Mouse (Mus musculus): ENCODE results near the gene Rtn4. TPM values are rescaled to one million over a fixed set of nuclear protein-coding genes. Genes with fewer than 3 reads are reported as not detected.
"Not testable (repeated sequence)": the region's sequence is repeated elsewhere in the genome, so short reads cannot be mapped to it uniquely, and the experiment has no call there.

The Rtn4 gene
- polyA plus RNA-seq (2014; fragmentation: Nextera tagmentation; extraction: Ambion mirVana): 86.2 and 93.2 TPM in 2 replicates

- Histone ChIP-seq H3K9ac (ENCODE audit: low read depth, low read length) (peak within 1 kb of the TSS; percentile 98), H3K4me1 (ENCODE audit: control insufficient read depth, insufficient read depth, low read length) (peaks cover 4% of the 10 kb centered on the region; the same call in 1 of the 2 replicates), H3K4me3 (ENCODE audit: low read depth, low read length) (peak within 1 kb of the TSS; percentile 99), H3K4me2 (ENCODE audit: low read depth, low read length) (peak within 1 kb of the TSS; percentile 66), H3K9me3 (ENCODE audit: control insufficient read depth, low read length) (no peaks in the 10 kb centered on the region), H3K27ac (replicated peaks; ENCODE audit: low read depth, low read length) (peak within 1 kb of the TSS; percentile 99), H3K27me3 (replicated peaks; ENCODE audit: control insufficient read depth, insufficient read depth, low read length) (no peaks in the 10 kb centered on the region), H3K36me3 (ENCODE audit: control insufficient read depth, insufficient read depth, low read length) (0 out of 2 replicates have a peak, but pooled peaks cover 4% of the 10 kb centered on the region)
- DNase-seq (ENCODE audit: low spot score) (peak; percentile 99), ATAC-seq (ENCODE audit: low read depth) (peak; percentile 96)
- 1% methylated on average over 39 of the region's 43 CpGs for WGBS
These were observed at the start of gene Rtn4 for GRCm38 (mm10) chr11:29692683-29693272. TSS of gene Rtn4 (plus strand) at chr11:29692947.

GRCm38 (mm10) chr11:29644421-29644820 is 48.3 kb upstream of the Rtn4 start:
- Histone ChIP-seq H3K4me3 (ENCODE audit: low read depth, low read length) (no peak overlapping the region), H3K4me2 (ENCODE audit: low read depth, low read length) (no peak overlapping the region), H3K27me3 (replicated peaks; ENCODE audit: control insufficient read depth, insufficient read depth, low read length) (no peaks in the 10 kb centered on the region), H3K9ac (ENCODE audit: low read depth, low read length) (no peak overlapping the region), H3K9me3 (ENCODE audit: control insufficient read depth, low read length) (no peaks in the 10 kb centered on the region), H3K27ac (replicated peaks; ENCODE audit: low read depth, low read length) (no peak overlapping the region), H3K36me3 (ENCODE audit: control insufficient read depth, insufficient read depth, low read length) (no peaks in the 10 kb centered on the region), H3K4me1 (ENCODE audit: control insufficient read depth, insufficient read depth, low read length) (no peaks in the 10 kb centered on the region; the same call in 1 of the 2 replicates)
- ATAC-seq (ENCODE audit: low read depth): no peak
- no peak for DNase-seq (ENCODE audit: low spot score)
- 87% methylated on average over 1 of the region's 1 CpGs for WGBS

- H3K4me3 ChIP-seq (ENCODE audit: low read depth, low read length): no peak overlapping the region
- H3K9ac ChIP-seq (ENCODE audit: low read depth, low read length): no peak overlapping the region
- no peaks in the 10 kb centered on the region for H3K9me3 ChIP-seq (ENCODE audit: control insufficient read depth, low read length)
- H3K36me3 ChIP-seq (ENCODE audit: control insufficient read depth, insufficient read depth, low read length): no peaks in the 10 kb centered on the region
- ATAC-seq (ENCODE audit: low read depth): no peak
- no peak overlapping the region for H3K4me2 ChIP-seq (ENCODE audit: low read depth, low read length)
- DNase-seq (ENCODE audit: low spot score): no peak
- H3K4me1 ChIP-seq (ENCODE audit: control insufficient read depth, insufficient read depth, low read length): no peaks in the 10 kb centered on the region
- H3K27ac ChIP-seq (replicated peaks; ENCODE audit: low read depth, low read length): no peak overlapping the region
- WGBS: 71% methylated on average over 5 of the region's 5 CpGs
- H3K27me3 ChIP-seq (replicated peaks; ENCODE audit: control insufficient read depth, insufficient read depth, low read length): no peaks in the 10 kb centered on the region
These were observed 47.2 kb upstream of the Rtn4 start for GRCm38 (mm10) chr11:29645411-29646066.

- Histone ChIP-seq H3K36me3 (ENCODE audit: control insufficient read depth, insufficient read depth, low read length) (no peaks in the 10 kb centered on the region), H3K27ac (replicated peaks; ENCODE audit: low read depth, low read length) (no peak overlapping the region), H3K4me3 (ENCODE audit: low read depth, low read length) (no peak overlapping the region), H3K9me3 (ENCODE audit: control insufficient read depth, low read length) (no peaks in the 10 kb centered on the region), H3K4me2 (ENCODE audit: low read depth, low read length) (no peak overlapping the region), H3K27me3 (replicated peaks; ENCODE audit: control insufficient read depth, insufficient read depth, low read length) (no peaks in the 10 kb centered on the region), H3K9ac (ENCODE audit: low read depth, low read length) (no peak overlapping the region), H3K4me1 (ENCODE audit: control insufficient read depth, insufficient read depth, low read length) (no peaks in the 10 kb centered on the region)
- 56% methylated on average over 6 of the region's 6 CpGs for WGBS
- ATAC-seq (ENCODE audit: low read depth) (no peak), DNase-seq (ENCODE audit: low spot score) (no peak)
These were observed 45.0 kb upstream of the Rtn4 start for GRCm38 (mm10) chr11:29647568-29648319.

GRCm38 (mm10) chr11:29655381-29655780 is 37.4 kb upstream of the Rtn4 start:
- H3K9me3 ChIP-seq (ENCODE audit: control insufficient read depth, low read length); H3K4me1 ChIP-seq (ENCODE audit: control insufficient read depth, insufficient read depth, low read length); H3K9ac ChIP-seq (ENCODE audit: low read depth, low read length); H3K27me3 ChIP-seq (replicated peaks; ENCODE audit: control insufficient read depth, insufficient read depth, low read length); H3K4me2 ChIP-seq (ENCODE audit: low read depth, low read length); DNase-seq (ENCODE audit: low spot score); H3K36me3 ChIP-seq (ENCODE audit: control insufficient read depth, insufficient read depth, low read length); H3K27ac ChIP-seq (replicated peaks; ENCODE audit: low read depth, low read length); H3K4me3 ChIP-seq (ENCODE audit: low read depth, low read length); ATAC-seq (ENCODE audit: low read depth): not testable (repeated sequence)
- 94% methylated on average over 3 of the region's 3 CpGs for WGBS

GRCm38 (mm10) chr11:29660740-29661139 is 32.0 kb upstream of the Rtn4 start:
- Histone ChIP-seq H3K9ac (ENCODE audit: low read depth, low read length) (no peak overlapping the region), H3K36me3 (ENCODE audit: control insufficient read depth, insufficient read depth, low read length) (no peaks in the 10 kb centered on the region), H3K4me3 (ENCODE audit: low read depth, low read length) (no peak overlapping the region), H3K27ac (replicated peaks; ENCODE audit: low read depth, low read length) (no peak overlapping the region), H3K9me3 (ENCODE audit: control insufficient read depth, low read length) (no peaks in the 10 kb centered on the region), H3K27me3 (replicated peaks; ENCODE audit: control insufficient read depth, insufficient read depth, low read length) (no peaks in the 10 kb centered on the region), H3K4me2 (ENCODE audit: low read depth, low read length) (no peak overlapping the region), H3K4me1 (ENCODE audit: control insufficient read depth, insufficient read depth, low read length) (no peaks in the 10 kb centered on the region)
- DNase-seq (ENCODE audit: low spot score): no peak
- WGBS: 78% methylated on average over 2 of the region's 2 CpGs
- no peak for ATAC-seq (ENCODE audit: low read depth)

- no peak overlapping the region for H3K4me3 ChIP-seq (ENCODE audit: low read depth, low read length)
- H3K36me3 ChIP-seq (ENCODE audit: control insufficient read depth, insufficient read depth, low read length): no peaks in the 10 kb centered on the region
- H3K9me3 ChIP-seq (ENCODE audit: control insufficient read depth, low read length): no peaks in the 10 kb centered on the region
- H3K27me3 ChIP-seq (replicated peaks; ENCODE audit: control insufficient read depth, insufficient read depth, low read length): no peaks in the 10 kb centered on the region
- no peak overlapping the region for H3K9ac ChIP-seq (ENCODE audit: low read depth, low read length)
- DNase-seq (ENCODE audit: low spot score) (no peak), ATAC-seq (ENCODE audit: low read depth) (no peak)
- WGBS: 90% methylated on average over 3 of the region's 3 CpGs
- no peaks in the 10 kb centered on the region for H3K4me1 ChIP-seq (ENCODE audit: control insufficient read depth, insufficient read depth, low read length)
- no peak overlapping the region for H3K27ac ChIP-seq (replicated peaks; ENCODE audit: low read depth, low read length)
- no peak overlapping the region for H3K4me2 ChIP-seq (ENCODE audit: low read depth, low read length)
These were observed 25.1 kb upstream of the Rtn4 start for GRCm38 (mm10) chr11:29667634-29668033.

GRCm38 (mm10) chr11:29669706-29670105 is 23.0 kb upstream of the Rtn4 start:
- H3K9me3 ChIP-seq (ENCODE audit: control insufficient read depth, low read length): no peaks in the 10 kb centered on the region
- 67% methylated on average over 4 of the region's 4 CpGs for WGBS
- ATAC-seq (ENCODE audit: low read depth): no peak

More at GRCm38 (mm10) chr11:29669706-29670105, 23.0 kb upstream of the Rtn4 start:
- Histone ChIP-seq H3K36me3 (ENCODE audit: control insufficient read depth, insufficient read depth, low read length) (no peaks in the 10 kb centered on the region), H3K27me3 (replicated peaks; ENCODE audit: control insufficient read depth, insufficient read depth, low read length) (no peaks in the 10 kb centered on the region), H3K4me1 (ENCODE audit: control insufficient read depth, insufficient read depth, low read length) (no peaks in the 10 kb centered on the region), H3K4me3 (ENCODE audit: low read depth, low read length) (no peak overlapping the region), H3K27ac (replicated peaks; ENCODE audit: low read depth, low read length) (no peak overlapping the region), H3K9ac (ENCODE audit: low read depth, low read length) (no peak overlapping the region), H3K4me2 (ENCODE audit: low read depth, low read length) (no peak overlapping the region)
- no peak for DNase-seq (ENCODE audit: low spot score)
